Mouse (Mus musculus): ENCODE measurements around the gene Col6a4. TPM values are rescaled to one million over a fixed set of nuclear protein-coding genes. Genes with fewer than 3 reads are reported as not detected.

The Col6a4 gene
- polyA plus RNA-seq, 1 experiment from 2014 or later: not detected

DNA sequence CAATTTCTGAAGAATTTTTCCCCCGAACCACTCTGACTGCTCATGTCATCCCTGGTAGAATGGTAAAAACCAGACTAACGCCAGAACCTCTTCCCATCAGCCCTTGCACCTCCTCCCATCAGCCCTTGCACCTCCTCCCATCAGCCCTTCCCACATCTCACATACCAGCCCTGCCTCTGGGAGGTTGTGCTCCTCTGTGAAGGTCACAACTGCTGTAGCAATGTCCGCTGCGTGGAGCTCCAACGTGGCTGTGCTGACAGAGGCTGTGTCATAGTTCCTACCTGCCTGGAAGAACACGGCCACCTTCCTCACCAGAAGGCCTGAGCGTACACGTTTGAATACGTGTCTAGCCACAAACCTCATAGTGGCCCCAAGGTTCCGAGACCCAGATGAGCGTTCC lies 83.4 kb downstream of the Col6a4 start:
- no peak overlapping the region for H3K27ac ChIP-seq
- H3K36me3 ChIP-seq (ENCODE audit: inconsistent target): no peaks in the 10 kb centered on the region
- WGBS (ENCODE audit: missing documents): 87% methylated on average over 11 of the region's 11 CpGs
- H3K4me3 ChIP-seq (ENCODE audit: inconsistent target): no peak overlapping the region
- no peaks in the 10 kb centered on the region for H3K79me2 ChIP-seq (ENCODE audit: inconsistent target)

DNA sequence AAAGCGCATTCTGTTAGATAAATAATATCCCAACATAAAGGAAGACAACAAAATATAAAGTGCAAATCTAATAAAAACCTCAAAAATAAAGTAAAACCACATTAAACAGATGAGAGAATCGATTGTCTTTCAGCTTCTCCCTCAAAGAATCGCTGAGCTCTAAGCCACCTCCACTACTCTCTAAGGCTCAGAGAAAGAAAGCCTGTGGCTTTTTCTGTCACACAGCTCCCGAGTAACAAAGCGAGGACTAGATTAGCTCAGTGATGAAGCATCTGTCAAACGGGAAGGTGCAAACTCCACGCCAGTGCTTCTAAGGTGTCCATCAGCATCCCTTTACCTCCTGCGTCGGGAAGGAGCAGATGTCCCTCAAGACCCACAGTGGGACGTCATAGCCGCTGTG lies 98.6 kb downstream of the Col6a4 start:
- H3K4me3 ChIP-seq (ENCODE audit: inconsistent target): no peak overlapping the region
- no peak overlapping the region for H3K27ac ChIP-seq
- WGBS (ENCODE audit: missing documents): 71% methylated on average over 11 of the region's 11 CpGs
- no peaks in the 10 kb centered on the region for H3K36me3 ChIP-seq (ENCODE audit: inconsistent target)
- no peaks in the 10 kb centered on the region for H3K79me2 ChIP-seq (ENCODE audit: inconsistent target)

DNA sequence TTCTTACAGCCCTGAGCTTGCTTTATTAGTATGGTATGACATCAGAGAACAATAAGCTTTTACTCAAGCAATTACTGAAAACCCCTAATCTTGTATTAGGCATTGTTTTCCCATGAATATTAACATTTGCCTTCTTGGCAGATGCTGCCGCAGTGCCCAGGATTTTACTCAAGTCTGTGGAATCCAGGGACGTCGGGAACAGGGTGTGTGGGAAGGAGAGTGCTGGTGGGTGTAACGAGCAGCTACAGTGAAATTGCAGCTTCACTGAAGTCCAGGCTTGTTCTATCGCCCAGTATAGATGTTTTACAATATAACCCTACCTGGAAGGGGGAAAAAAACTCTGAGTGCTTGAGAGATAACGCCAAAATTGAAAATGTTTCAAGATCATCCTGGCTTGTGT lies 104.2 kb downstream of the Col6a4 start:
- 86% methylated on average over 6 of the region's 6 CpGs for WGBS (ENCODE audit: missing documents)
- no peak overlapping the region for H3K4me3 ChIP-seq (ENCODE audit: inconsistent target)
- H3K79me2 ChIP-seq (ENCODE audit: inconsistent target): no peaks in the 10 kb centered on the region
- no peak overlapping the region for H3K27ac ChIP-seq
- H3K36me3 ChIP-seq (ENCODE audit: inconsistent target): no peaks in the 10 kb centered on the region

DNA sequence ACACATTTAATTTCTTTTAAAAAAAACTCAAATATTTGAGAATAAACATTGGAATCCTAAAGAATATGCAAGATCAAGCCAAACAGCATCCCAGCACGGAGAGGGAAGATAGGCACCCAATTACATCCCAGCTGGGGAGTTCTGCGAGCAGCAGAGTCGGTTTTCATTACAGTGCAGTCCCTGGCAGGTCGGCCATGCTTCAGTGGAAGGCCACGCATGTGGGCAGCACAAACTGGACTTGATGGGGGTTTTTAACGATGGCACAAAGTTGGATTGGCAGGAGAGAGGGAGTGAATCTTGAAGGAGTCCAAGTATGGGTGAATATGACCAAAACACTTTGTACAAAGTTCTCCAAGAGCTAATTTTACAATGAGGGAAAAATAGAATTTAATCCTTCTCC lies 106.5 kb downstream of the Col6a4 start:
- no peak overlapping the region for H3K27ac ChIP-seq
- H3K4me3 ChIP-seq (ENCODE audit: inconsistent target): no peak overlapping the region
- no peaks in the 10 kb centered on the region for H3K36me3 ChIP-seq (ENCODE audit: inconsistent target)
- H3K79me2 ChIP-seq (ENCODE audit: inconsistent target): no peaks in the 10 kb centered on the region
- WGBS (ENCODE audit: missing documents): 89% methylated on average over 6 of the region's 6 CpGs

DNA sequence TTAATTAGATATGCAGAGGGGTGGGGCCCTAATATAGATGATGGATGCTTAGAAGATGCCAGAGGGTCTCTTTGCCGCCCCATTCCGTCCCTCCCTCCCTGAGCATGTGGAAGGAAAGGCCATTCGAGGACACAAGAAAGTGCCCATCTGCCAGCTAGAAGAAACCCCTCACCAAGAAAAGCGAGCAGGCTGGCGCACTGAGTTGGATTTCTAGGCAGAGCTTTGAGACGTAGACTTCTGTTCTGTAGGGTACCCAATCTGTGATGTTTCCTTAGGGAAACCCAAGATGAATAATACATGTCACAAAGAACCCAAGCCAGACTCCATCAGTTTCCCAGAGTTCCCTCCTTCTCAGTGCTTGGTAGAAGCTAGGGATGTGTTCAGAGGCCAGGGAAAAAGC lies 107.1 kb downstream of the Col6a4 start:
- H3K36me3 ChIP-seq (ENCODE audit: inconsistent target): no peaks in the 10 kb centered on the region
- H3K79me2 ChIP-seq (ENCODE audit: inconsistent target): no peaks in the 10 kb centered on the region
- WGBS (ENCODE audit: missing documents): 91% methylated on average over 6 of the region's 6 CpGs
- no peak overlapping the region for H3K27ac ChIP-seq
- H3K4me3 ChIP-seq (ENCODE audit: inconsistent target): no peak overlapping the region

DNA sequence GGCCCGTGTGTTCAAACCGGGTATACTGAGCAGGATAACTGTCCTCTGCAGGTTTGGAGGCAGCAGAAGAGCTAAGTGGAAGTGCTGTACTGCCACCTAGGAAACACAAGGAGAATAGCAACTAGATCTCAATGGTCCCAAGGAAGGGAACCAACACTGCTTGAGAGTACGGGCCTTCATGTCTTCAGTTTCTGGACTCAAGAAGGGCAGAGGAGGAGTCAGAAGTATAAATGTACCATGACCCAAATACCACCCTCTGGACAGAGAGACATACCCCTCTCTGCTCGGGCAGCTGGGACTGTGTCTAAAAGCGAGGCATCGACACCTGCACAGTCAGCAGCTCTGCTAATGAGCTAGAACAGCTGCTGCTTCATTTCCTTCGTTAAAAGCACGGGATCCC lies 108.5 kb downstream of the Col6a4 start:
- Histone ChIP-seq H3K4me3 (ENCODE audit: inconsistent target) (no peak overlapping the region), H3K36me3 (ENCODE audit: inconsistent target) (no peaks in the 10 kb centered on the region), H3K27ac (no peak overlapping the region), H3K79me2 (ENCODE audit: inconsistent target) (no peaks in the 10 kb centered on the region)
- 65% methylated on average over 8 of the region's 8 CpGs for WGBS (ENCODE audit: missing documents)

DNA sequence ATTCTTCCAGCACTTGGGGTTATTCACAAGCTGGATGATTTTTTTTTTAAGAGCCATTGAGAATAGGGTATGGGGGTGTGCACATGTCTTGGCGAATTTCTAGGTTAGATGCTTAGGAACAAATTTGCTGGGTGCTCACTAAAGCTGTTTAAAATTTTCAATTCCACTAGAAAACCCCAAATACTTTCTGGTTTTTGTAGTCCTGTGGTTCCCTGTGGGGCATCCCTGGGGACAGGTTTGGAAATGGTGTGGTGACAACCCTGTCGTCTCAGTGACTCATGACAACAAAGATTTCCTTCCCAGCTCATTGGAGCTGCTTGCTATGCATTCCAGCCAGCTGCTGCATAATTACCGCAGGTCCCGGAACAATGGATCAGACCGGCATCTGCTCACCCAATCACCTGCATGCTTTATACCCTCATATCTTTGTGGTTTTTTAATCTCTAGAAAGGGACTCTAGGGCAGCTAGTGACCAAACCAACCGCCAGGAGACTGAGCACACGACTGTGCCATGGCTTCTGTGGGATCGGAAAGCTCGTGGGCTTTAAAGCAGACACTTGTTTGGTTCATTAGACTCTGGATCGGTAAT lies 111.6 kb downstream of the Col6a4 start:
- H3K79me2 ChIP-seq (ENCODE audit: inconsistent target): no peaks in the 10 kb centered on the region
- WGBS (ENCODE audit: missing documents): 57% methylated on average over 10 of the region's 10 CpGs
- no peak overlapping the region for H3K4me3 ChIP-seq (ENCODE audit: inconsistent target)
- H3K27ac ChIP-seq: no peak overlapping the region
- no peaks in the 10 kb centered on the region for H3K36me3 ChIP-seq (ENCODE audit: inconsistent target)

DNA sequence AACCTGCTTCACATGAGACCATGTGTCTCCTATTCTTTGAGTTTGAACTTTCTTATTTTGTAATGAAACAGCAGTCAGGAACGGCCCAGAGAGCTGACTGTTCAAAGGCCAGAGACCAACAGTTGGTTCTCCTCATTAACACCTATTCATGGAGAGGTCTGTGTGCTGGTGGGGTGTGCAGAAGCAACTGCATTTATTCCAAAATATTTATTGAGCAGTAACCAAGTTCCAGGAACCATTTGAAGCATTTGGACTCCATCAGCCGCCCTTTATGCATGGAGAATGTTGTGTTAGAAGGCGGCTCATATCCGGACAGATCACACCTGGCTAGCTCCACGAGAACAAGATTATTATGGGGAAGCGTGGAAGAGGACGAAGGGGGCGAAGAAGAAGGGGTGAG lies 118.1 kb downstream of the Col6a4 start:
- no peaks in the 10 kb centered on the region for H3K36me3 ChIP-seq (ENCODE audit: inconsistent target)
- no peak overlapping the region for H3K4me3 ChIP-seq (ENCODE audit: inconsistent target)
- WGBS (ENCODE audit: missing documents): 92% methylated on average over 8 of the region's 8 CpGs
- H3K79me2 ChIP-seq (ENCODE audit: inconsistent target): no peaks in the 10 kb centered on the region
- H3K27ac ChIP-seq: no peak overlapping the region

DNA sequence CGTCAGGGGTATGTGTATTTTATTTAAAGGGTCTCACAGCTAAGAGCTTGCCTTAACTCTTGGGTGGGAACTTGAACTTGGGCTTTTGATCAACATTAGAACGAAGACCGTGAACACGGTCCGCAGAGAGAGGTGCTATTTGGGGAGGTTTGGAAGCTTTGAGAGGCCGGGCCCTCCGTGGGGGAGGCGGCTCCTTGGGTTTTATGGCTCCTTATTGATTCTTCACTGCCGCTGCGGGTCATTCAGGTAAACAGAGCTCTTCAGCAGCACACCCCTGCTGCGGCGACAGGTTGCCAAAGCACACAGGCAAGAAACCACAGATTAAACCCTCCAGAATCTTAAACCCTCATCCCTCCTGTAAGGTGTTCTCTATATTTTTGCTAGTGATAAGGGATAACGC lies 119.7 kb downstream of the Col6a4 start:
- no peak overlapping the region for H3K4me3 ChIP-seq (ENCODE audit: inconsistent target)
- no peaks in the 10 kb centered on the region for H3K79me2 ChIP-seq (ENCODE audit: inconsistent target)
- 34% methylated on average over 13 of the region's 13 CpGs for WGBS (ENCODE audit: missing documents)
- no peaks in the 10 kb centered on the region for H3K36me3 ChIP-seq (ENCODE audit: inconsistent target)
- H3K27ac ChIP-seq: no peak overlapping the region

DNA sequence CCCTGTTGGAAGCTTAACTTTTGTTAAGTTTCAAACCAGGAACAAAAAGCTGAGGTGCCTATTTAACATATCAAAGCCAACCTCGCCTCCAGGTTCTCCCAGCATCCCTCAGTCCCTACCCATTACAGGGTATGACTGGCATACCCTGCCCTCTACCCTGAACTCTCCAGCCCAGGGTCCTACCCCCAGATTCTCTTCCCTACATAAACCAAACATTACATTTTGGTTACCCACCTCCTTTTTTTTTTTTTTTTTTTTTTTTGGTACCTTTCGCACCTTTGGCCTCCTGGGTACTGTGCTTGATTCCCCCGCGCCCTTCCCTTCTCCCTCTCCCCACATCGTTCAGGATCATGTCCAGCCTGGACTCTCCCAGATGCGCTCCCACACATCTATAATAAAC lies 120.3 kb downstream of the Col6a4 start:
- no peaks in the 10 kb centered on the region for H3K79me2 ChIP-seq (ENCODE audit: inconsistent target)
- no peak overlapping the region for H3K4me3 ChIP-seq (ENCODE audit: inconsistent target)
- no peak overlapping the region for H3K27ac ChIP-seq
- H3K36me3 ChIP-seq (ENCODE audit: inconsistent target): no peaks in the 10 kb centered on the region
- WGBS (ENCODE audit: missing documents): 68% methylated on average over 5 of the region's 6 CpGs

DNA sequence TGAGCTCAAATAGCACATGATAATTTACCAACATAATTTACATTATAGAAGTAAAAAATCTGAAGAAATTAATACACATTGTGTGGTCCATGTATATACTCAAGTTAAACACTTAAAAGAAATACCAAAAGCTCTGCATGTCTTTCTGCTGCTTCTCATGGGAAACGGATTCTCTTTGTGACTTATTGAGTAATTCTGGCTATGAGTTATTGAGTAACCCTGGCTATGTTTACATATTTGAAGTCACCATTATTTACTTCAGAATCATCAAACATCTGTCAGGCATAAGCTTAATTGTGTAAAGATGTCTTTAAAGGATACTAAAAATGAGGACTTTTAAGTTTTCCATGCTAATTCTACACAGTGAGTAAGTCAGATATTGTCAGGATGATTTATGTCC lies 122.8 kb downstream of the Col6a4 start:
- whole genome bisulfite sequencing (ENCODE audit: missing documents): 80% methylated on average over 1 of the region's 1 CpGs
- H3K36me3 ChIP-seq (ENCODE audit: inconsistent target): no peaks in the 10 kb centered on the region
- H3K27ac ChIP-seq: no peak overlapping the region
- no peak overlapping the region for H3K4me3 ChIP-seq (ENCODE audit: inconsistent target)
- no peaks in the 10 kb centered on the region for H3K79me2 ChIP-seq (ENCODE audit: inconsistent target)

DNA sequence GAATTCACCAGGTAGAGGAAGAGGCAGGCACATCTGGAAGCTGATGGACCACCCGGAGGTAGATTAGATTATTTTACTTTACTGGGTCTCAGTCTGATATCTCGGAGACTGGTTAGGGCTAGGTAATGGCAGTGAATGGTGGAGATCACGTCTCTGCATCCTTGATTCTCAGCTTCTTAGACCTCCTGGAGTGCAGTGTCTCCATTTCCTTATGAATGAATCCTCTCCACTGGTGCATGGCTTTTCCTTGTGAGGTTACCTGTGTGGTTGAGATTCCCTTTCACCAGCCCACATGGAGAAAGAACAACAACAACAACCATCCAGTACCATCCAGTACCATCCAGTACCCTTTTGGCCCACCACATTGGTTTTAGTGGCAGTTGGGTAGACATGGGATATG lies 124.6 kb downstream of the Col6a4 start:
- 94% methylated on average over 3 of the region's 3 CpGs for WGBS (ENCODE audit: missing documents)
- H3K4me3 ChIP-seq (ENCODE audit: inconsistent target): no peak overlapping the region
- H3K79me2 ChIP-seq (ENCODE audit: inconsistent target): no peaks in the 10 kb centered on the region
- H3K36me3 ChIP-seq (ENCODE audit: inconsistent target): no peaks in the 10 kb centered on the region
- H3K27ac ChIP-seq: no peak overlapping the region

DNA sequence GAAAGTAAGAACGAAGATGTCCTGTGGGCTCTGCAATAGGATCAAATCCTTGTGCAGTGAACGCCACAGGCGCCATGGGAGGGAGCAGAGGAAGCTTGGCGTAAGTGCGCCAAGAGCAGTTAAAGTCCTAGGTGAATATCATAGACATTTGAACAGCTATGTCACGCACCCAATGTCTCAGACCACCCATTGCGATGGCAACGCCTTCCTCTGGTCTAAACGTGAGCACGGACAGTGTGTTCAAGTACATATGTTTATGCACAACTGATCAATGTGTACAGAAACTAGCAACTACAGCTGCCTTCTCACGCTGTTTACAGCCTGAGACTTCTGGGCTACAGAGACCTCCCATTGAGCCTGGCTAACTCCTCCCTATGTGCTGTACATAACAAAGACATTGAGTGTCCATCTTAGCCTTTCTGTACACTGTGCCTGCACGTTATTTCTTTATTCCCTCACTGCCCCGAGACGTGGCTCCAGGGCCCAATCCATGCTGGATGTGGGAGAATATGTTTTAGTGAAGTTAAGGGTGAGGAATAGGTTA lies 125.2 kb downstream of the Col6a4 start:
- Histone ChIP-seq H3K4me3 (ENCODE audit: inconsistent target) (no peak overlapping the region), H3K79me2 (ENCODE audit: inconsistent target) (no peaks in the 10 kb centered on the region), H3K36me3 (ENCODE audit: inconsistent target) (no peaks in the 10 kb centered on the region), H3K27ac (no peak overlapping the region)
- 90% methylated on average over 14 of the region's 14 CpGs for WGBS (ENCODE audit: missing documents)

DNA sequence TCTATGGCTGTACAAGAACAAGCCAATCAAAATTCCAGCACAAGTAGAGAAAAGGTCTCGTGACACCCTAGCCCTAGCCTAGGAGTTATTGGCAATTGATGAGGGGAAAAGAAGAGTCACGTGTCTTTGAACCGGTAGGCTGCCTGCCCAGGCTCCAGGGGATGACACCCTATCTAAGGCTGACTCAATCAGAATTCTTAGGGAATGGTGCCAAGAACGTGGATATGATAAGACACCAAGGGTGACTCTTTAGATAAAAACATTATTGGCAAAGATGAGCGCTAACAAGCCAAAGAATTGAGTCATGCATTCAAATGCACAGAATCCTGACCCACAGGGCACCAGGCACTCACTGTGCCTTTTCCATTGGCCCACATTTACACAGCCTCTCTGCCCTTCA lies 125.7 kb downstream of the Col6a4 start:
- Histone ChIP-seq H3K36me3 (ENCODE audit: inconsistent target) (no peaks in the 10 kb centered on the region), H3K27ac (no peak overlapping the region), H3K79me2 (ENCODE audit: inconsistent target) (no peaks in the 10 kb centered on the region), H3K4me3 (ENCODE audit: inconsistent target) (no peak overlapping the region)
- WGBS (ENCODE audit: missing documents): 93% methylated on average over 5 of the region's 5 CpGs

DNA sequence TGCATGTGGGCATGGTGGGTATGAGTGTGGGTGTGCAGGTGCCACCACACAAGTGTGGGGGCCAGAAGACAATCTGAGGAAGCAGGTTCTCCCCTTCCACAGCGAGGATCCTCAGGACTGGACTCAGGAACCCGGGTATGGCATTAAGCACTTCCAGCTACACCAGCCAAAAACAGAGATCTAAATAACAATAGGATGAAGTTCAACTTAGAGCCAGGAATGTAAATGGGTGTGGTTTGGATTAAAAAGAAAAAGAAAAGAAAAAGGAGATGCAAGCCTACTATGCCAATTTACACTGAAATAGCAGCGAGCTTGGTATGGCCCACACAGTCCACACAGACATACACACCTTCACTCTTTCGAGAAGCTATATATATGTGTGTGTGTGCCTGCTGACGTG lies 128.6 kb downstream of the Col6a4 start:
- Histone ChIP-seq H3K79me2 (ENCODE audit: inconsistent target) (no peaks in the 10 kb centered on the region), H3K36me3 (ENCODE audit: inconsistent target) (no peaks in the 10 kb centered on the region), H3K4me3 (ENCODE audit: inconsistent target) (no peak overlapping the region), H3K27ac (no peak overlapping the region)
- 86% methylated on average over 5 of the region's 5 CpGs for WGBS (ENCODE audit: missing documents)

DNA sequence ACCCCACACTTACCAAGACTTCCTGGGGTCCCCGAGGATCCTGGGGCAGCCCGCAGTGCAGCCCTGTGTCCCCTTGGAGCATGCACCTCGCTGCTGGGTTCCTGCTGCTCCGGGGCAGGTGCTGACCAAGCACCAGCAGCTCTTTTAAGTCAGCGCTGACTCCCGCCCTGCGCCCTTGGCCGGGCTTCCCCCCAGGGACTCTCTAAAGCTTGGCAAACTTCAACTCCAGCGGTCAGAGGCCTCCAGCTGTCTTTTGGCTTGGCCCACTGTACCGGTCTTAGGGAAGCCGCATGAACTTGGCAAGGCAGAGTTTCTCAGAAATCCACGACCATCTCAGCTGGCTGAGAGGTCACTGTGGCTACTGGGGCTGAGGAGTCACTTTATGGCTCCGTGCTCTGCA lies 136.1 kb downstream of the Col6a4 start, which contains the start of gene Col6a5:
TSS of gene Col6a5 (minus strand) at position 111 of the 400 bp plus-strand sequence.
- Histone ChIP-seq H3K27ac (no peak within 1 kb of the TSS), H3K4me3 (ENCODE audit: inconsistent target) (no peak within 1 kb of the TSS), H3K36me3 (ENCODE audit: inconsistent target) (no peaks in the 10 kb centered on the region), H3K79me2 (ENCODE audit: inconsistent target) (no peaks in the 10 kb centered on the region)
- WGBS (ENCODE audit: missing documents): 31% methylated on average over 10 of the region's 13 CpGs

Data from macrophage (primary cell).